Mouse (Mus musculus) embryo, embryonic 10.5 days (tissue): ENCODE data around the gene Alg1.
"Not testable (repeated sequence)": the region's sequence is repeated elsewhere in the genome, so short reads cannot be mapped to it uniquely, and the experiment has no call there.

Experiments
- DNase-seq: peaks from one replicate; pipeline ENCODE4 v3.0.0-alpha.2; 2015; ENCODE audit warnings: low spot score

The Alg1 gene

GRCm38 (mm10) chr16:5233418-5234313, at the start of gene Alg1:
Gene Alg1, plus strand, starts transcription at chr16:5233621.
- peak; percentile 96 for DNase-seq

- DNase-seq = no peak
Observed at GRCm38 (mm10) chr16:5184101-5184500, 49.3 kb upstream of the Alg1 start.

- DNase-seq = no peak
Observed at GRCm38 (mm10) chr16:5184956-5185355, 48.5 kb upstream of the Alg1 start.

GRCm38 (mm10) chr16:5185691-5186090, 47.7 kb upstream of the Alg1 start:
- DNase-seq = no peak

- no peak for DNase-seq
Observed at GRCm38 (mm10) chr16:5186234-5186633, 47.2 kb upstream of the Alg1 start.

- peak; percentile 83 for DNase-seq
Observed at GRCm38 (mm10) chr16:5195080-5195479, 38.3 kb upstream of the Alg1 start.

GRCm38 (mm10) chr16:5202681-5203080, 30.7 kb upstream of the Alg1 start:
- peak; percentile 74 for DNase-seq

- DNase-seq = peak; percentile 3
Observed at GRCm38 (mm10) chr16:5203200-5203599, 30.2 kb upstream of the Alg1 start.

- peak; percentile 93 for DNase-seq
Observed at GRCm38 (mm10) chr16:5203668-5204433, 29.6 kb upstream of the Alg1 start, which contains the start of gene Nagpa. Gene Nagpa, minus strand, starts transcription at chr16:5204012.

GRCm38 (mm10) chr16:5205431-5205970, 27.9 kb upstream of the Alg1 start:
- no peak for DNase-seq

GRCm38 (mm10) chr16:5206051-5206450, 27.4 kb upstream of the Alg1 start:
- DNase-seq = no peak

GRCm38 (mm10) chr16:5210365-5210764, 23.1 kb upstream of the Alg1 start:
- DNase-seq = no peak

- no peak for DNase-seq
Observed at GRCm38 (mm10) chr16:5212150-5212549, 21.3 kb upstream of the Alg1 start.

GRCm38 (mm10) chr16:5214126-5214525, 19.3 kb upstream of the Alg1 start:
- no peak for DNase-seq

GRCm38 (mm10) chr16:5216686-5217085, 16.7 kb upstream of the Alg1 start:
- no peak for DNase-seq

- DNase-seq = no peak
Observed at GRCm38 (mm10) chr16:5217341-5218133, 15.9 kb upstream of the Alg1 start.

- DNase-seq = no peak
Observed at GRCm38 (mm10) chr16:5221403-5221802, 12.0 kb upstream of the Alg1 start.

GRCm38 (mm10) chr16:5222140-5222539, 11.3 kb upstream of the Alg1 start, which contains the start of gene AU021092:
Gene AU021092, minus strand, starts transcription at chr16:5222299.
- DNase-seq = no peak

- DNase-seq = not testable (repeated sequence)
Observed at GRCm38 (mm10) chr16:5226534-5226933, 6.9 kb upstream of the Alg1 start.

- not testable (repeated sequence) for DNase-seq
Observed at GRCm38 (mm10) chr16:5227501-5227900, 5.9 kb upstream of the Alg1 start.

- not testable (repeated sequence) for DNase-seq
Observed at GRCm38 (mm10) chr16:5228103-5228502, 5.3 kb upstream of the Alg1 start.

GRCm38 (mm10) chr16:5232982-5233381, 439 bp upstream of the Alg1 start:
- no peak for DNase-seq
